Mouse (Mus musculus): ENCODE data around the gene Gm48552. TPM values are rescaled to one million over a fixed set of nuclear protein-coding genes. Genes with fewer than 3 reads are reported as not detected.

The Gm48552 gene
- polyA plus RNA-seq, 1 experiment from 2014 or later = 0.98 TPM

DNA sequence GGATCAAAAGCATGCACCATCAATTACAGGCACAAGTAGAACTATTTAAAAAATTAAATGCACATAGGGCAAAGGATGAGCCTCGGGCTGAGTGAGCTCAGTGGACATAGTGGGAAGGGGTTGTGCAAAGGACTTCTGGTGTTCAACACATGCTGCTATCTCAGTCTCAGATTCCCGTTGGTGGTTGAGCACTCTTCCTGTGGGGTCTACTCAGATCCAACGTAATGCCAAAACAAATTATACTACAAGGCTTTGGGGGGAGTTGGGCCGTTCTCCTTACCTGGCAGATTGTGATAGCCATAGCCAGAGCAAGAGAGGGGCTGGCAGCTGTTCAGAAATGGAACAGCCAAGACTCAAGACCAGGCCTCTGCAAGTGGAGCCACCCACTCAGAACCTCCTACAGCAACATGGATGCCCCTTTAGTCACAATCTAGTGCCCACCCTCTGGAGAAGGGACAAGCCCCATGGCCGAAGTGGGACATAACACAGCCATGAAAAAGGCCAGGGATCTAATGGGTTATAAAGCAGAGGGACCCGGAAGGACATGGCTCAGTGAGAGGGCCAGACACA is 8.9 kb upstream of the Gm48552 start:
- Histone ChIP-seq H3K4me1 (peaks cover 75% of the 10 kb centered on the region), H3K27ac (peak overlapping the region; percentile 98), H3K9me3 (replicated peaks) (no peaks in the 10 kb centered on the region), H3K4me2 (peak overlapping the region; percentile 79), H3K27me3 (replicated peaks) (no peaks in the 10 kb centered on the region), H3K9ac (peak overlapping the region; percentile 81), H3K36me3 (peaks cover 16% of the 10 kb centered on the region), H3K4me3 (peak overlapping the region; percentile 90)
- 54% methylated on average over 6 of the region's 6 CpGs for WGBS (ENCODE audit: insufficient replicate concordance)
- no peak for ATAC-seq

DNA sequence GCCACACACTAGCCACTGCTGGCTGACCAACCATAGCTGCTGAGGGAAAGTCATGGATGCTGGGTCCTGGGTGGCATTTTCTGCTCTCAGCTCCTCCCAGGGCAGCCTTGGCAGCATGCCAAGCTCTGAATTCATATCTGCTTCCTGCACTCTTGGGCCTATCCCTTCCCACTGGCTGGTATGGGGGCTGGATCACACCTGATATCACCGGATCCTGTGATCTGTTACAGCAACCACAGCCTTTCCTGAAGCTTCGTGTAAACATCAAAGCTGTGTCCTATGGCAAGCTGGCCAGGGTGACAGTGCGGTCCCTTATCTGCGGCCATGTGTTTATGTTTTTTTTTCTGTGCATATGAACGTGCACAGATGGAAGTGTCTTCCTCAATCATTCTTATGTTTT is 6.8 kb upstream of the Gm48552 start:
- H3K4me1 ChIP-seq = peaks cover 69% of the 10 kb centered on the region
- peak; percentile 75 for ATAC-seq
- peak overlapping the region; percentile 98 for H3K27ac ChIP-seq
- WGBS (ENCODE audit: insufficient replicate concordance) = 17% methylated on average over 5 of the region's 5 CpGs
- H3K4me3 ChIP-seq = no peak overlapping the region
- H3K36me3 ChIP-seq = peaks cover 14% of the 10 kb centered on the region
- H3K9ac ChIP-seq = peak overlapping the region; percentile 81
- no peaks in the 10 kb centered on the region for H3K9me3 ChIP-seq (replicated peaks)
- H3K4me2 ChIP-seq = peak overlapping the region; percentile 50
- no peaks in the 10 kb centered on the region for H3K27me3 ChIP-seq (replicated peaks)

DNA sequence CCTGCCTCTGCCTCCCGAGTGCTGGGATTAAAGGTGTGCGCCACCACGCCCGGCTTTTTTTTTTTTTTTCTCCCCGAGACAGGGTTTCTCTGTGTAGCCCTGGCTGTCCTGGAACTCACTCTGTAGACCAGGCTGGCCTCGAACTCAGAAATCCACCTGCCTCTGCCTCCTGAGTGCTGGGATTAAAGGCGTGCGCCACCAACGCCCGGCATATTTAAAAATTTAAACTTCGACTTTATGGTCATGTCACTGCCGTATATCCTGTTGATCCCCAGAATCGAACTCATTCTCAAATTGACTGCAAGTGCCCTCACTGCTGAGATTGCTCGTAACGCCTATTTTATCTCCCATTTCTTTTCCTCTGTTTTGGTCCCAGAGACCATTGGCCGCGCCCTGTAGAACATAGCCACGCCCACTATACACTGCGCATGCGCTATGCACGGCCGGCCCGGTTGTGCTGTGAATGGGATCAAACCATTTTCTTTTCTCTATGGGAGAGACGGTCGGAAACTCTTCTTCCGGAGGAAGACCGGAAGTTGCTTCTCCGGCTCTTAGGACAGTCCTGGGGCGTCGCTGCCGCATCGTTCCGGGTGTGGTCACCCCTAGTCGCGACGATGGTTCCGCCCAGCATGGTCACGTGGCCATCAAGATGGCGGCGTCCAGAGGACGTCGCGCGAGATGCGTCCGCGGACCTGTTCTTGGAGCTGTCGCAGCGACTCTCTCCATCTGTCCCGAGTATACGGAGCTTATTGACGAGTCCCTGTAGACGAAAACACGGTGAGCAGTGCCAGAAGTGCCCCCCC is 4.8 kb upstream of the Gm48552 start, which contains the start of the genes Dohh and Gm48551:
Gene Dohh (plus strand): TSS at position 627 of the 803 bp plus-strand sequence.
Gene Gm48551 (plus strand): TSS at position 665 of the 803 bp plus-strand sequence.
- WGBS (ENCODE audit: insufficient replicate concordance) = 6% methylated on average over 54 of the region's 54 CpGs
- no peaks in the 10 kb centered on the region for H3K27me3 ChIP-seq (replicated peaks)
- peak within 1 kb of the TSS; percentile 90 for H3K4me2 ChIP-seq
- H3K9ac ChIP-seq = peak within 1 kb of the TSS; percentile 87
- peak within 1 kb of the TSS; percentile 89 for H3K27ac ChIP-seq
- peaks cover 34% of the 10 kb centered on the region for H3K36me3 ChIP-seq
- H3K4me1 ChIP-seq = peaks cover 67% of the 10 kb centered on the region
- ATAC-seq = peak; percentile 82
- H3K9me3 ChIP-seq (replicated peaks) = no peaks in the 10 kb centered on the region
- H3K4me3 ChIP-seq = peak within 1 kb of the TSS; percentile 93

DNA sequence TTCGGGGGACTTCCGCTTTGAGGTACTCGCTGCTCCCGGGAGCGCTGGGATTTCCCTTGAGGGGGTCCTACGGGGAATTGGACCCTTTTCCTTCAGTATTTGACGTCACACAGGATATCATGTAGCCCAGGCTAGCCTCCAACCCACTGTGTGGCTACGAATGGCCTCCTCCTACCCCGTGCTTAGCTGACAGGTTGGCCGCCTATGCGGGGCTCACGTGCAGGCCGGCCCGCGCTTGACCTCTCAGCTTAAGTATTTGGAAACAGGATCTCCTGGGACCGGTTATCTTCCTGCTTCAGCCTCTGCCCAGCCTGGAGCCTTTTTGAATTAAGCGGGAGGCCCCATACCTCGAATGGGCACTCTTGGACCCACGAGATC is 4.2 kb upstream of the Gm48552 start:
- peak overlapping the region; percentile 90 for H3K4me2 ChIP-seq
- peaks cover 67% of the 10 kb centered on the region for H3K4me1 ChIP-seq
- H3K4me3 ChIP-seq = peak overlapping the region; percentile 93
- H3K36me3 ChIP-seq = peaks cover 39% of the 10 kb centered on the region
- ATAC-seq = no peak
- under 1% methylated on average over 19 of the region's 19 CpGs for WGBS (ENCODE audit: insufficient replicate concordance)
- peak overlapping the region; percentile 89 for H3K27ac ChIP-seq
- no peaks in the 10 kb centered on the region for H3K9me3 ChIP-seq (replicated peaks)
- peak overlapping the region; percentile 87 for H3K9ac ChIP-seq
- H3K27me3 ChIP-seq (replicated peaks) = no peaks in the 10 kb centered on the region

DNA sequence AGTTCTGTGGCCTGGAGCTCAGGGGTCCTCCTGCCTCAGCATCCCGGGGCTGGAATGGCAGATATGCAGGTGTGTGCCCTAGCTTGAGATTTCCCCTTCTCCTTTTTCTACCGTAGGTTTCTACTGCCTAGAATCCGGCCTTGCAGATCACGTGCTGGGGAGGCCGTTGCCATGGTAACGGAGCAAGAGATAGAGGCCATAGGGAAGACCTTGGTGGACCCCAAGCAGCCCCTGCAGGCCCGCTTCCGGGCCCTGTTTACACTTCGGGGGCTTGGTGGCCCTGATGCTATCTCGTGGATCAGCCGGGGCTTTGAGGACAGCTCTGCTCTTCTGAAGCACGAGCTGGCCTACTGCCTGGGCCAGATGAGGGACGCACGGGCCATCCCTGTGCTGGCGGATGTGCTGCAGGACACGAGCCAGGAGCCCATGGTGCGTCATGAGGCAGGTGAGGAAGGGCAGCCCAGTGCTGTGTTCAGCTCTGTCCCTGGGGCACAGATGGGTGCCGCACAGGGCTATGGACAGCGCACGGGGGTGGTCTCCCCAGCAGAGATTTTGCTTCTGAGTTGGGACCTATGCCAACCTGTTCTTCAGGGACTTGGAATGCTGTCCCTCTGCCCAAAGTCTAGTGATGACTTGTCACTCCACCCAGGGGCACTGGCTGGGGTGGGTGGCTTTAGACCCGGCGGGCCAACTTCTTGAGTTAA is 3.0 kb upstream of the Gm48552 start:
- Histone ChIP-seq H3K36me3 (peaks cover 42% of the 10 kb centered on the region), H3K4me1 (peaks cover 63% of the 10 kb centered on the region), H3K27me3 (replicated peaks) (no peaks in the 10 kb centered on the region), H3K4me2 (peak overlapping the region; percentile 90), H3K27ac (0 out of 2 replicates have a peak overlapping the region, but pooled peaks have one; percentile 89), H3K9ac (peak overlapping the region; percentile 87), H3K9me3 (replicated peaks) (no peaks in the 10 kb centered on the region), H3K4me3 (peak overlapping the region; percentile 93)
- ATAC-seq = no peak
- WGBS (ENCODE audit: insufficient replicate concordance) = 63% methylated on average over 22 of the region's 22 CpGs

DNA sequence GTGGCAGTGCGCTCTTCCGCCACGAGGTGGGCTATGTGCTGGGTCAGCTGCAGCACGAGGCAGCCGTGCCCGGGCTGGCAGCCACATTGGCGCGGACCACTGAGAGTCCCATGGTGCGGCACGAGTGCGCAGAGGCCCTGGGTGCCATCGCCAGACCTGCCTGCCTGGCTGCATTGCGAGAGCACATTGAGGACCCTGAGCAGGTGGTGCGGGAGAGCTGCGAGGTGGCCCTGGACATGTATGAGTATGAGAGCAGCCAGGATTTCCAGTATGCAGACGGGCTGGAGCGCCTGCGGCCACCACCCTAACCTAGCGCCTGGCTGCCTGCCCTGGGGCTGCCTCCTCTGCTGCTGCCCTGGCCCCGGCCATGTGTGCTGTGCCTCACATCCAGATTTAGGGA is 1.1 kb upstream of the Gm48552 start:
- H3K36me3 ChIP-seq = peaks cover 48% of the 10 kb centered on the region
- H3K27me3 ChIP-seq (replicated peaks) = no peaks in the 10 kb centered on the region
- H3K9ac ChIP-seq = no peak overlapping the region
- no peak overlapping the region for H3K4me3 ChIP-seq
- no peaks in the 10 kb centered on the region for H3K9me3 ChIP-seq (replicated peaks)
- ATAC-seq = no peak
- 88% methylated on average over 20 of the region's 20 CpGs for WGBS (ENCODE audit: insufficient replicate concordance)
- peaks cover 51% of the 10 kb centered on the region for H3K4me1 ChIP-seq
- H3K27ac ChIP-seq = 0 out of 2 replicates have a peak overlapping the region, but pooled peaks have one; percentile 3
- H3K4me2 ChIP-seq = no peak overlapping the region

DNA sequence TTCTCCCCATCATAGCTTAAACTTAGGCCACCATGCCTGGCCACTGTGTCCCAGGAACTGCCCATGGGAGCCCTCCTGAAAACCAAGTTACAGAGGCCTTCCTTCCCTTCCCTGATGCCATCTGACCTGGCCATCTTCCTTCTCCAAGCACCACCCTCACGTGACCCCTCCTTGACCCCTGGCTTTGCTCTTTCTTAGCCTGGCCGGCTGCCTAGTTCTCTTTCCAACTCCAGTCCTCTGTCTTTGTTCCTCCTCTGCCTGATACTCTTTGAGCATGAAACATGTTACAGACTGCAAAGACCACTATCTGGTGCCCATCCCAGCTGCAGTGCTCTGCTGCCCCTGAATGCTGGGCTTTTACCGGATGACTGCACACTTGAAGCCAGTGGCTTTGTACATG is 568 bp downstream of the Gm48552 start:
- Histone ChIP-seq H3K4me3 (no peak overlapping the region), H3K9ac (no peak overlapping the region), H3K27me3 (replicated peaks) (no peaks in the 10 kb centered on the region; the same call in 1 of the 2 replicates), H3K36me3 (peaks cover 48% of the 10 kb centered on the region), H3K4me1 (peaks cover 59% of the 10 kb centered on the region), H3K4me2 (no peak overlapping the region), H3K9me3 (replicated peaks) (no peaks in the 10 kb centered on the region), H3K27ac (peak overlapping the region; percentile 52)
- 0 out of 2 replicates have a peak, but pooled peaks have one; percentile 3 for ATAC-seq
- 76% methylated on average over 3 of the region's 3 CpGs for WGBS (ENCODE audit: insufficient replicate concordance)

DNA sequence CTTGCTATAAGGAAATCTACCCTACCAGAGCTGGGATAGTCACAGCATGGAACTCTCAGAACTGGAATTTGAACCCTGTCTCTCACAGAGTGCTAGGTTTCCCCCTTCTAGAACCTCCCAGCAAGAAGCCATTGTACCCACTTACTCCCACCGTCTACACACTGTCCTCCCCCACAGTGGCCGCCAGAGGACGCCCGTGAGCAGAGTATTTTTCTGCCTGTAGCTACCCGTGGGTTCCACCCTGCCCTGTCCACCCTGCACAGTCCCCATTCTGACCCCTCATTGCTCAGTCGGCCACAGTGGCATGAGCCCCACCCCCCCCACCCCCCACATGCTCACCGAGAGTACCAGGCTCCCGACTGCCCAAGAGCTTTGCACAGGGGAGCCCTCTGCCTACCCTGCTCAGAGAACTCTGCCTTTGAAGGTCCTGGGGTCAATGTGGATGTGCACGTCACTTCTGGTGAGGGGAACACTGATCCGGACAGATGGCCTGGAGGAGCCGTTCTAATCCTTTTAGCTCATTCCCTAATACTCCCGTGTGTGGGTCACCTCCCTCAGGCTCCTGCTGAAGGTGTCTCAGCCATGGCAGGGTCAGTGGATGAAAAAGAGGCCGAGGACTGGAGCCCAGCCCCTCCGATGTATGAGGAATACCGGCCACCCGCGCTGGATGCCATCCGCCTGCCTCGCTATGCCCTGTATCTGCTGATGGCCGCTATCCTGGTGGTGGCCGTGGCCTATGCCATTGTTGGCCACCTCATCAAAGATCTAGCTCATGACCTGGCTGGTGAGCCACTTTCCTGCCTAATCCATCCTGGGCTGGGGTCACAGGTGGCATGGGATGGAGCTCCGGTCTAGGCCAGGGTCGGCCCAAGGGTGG is 1.2 kb downstream of the Gm48552 start:
- peaks cover 48% of the 10 kb centered on the region for H3K36me3 ChIP-seq
- no peak overlapping the region for H3K4me2 ChIP-seq
- H3K27ac ChIP-seq = peak overlapping the region; percentile 52
- H3K27me3 ChIP-seq (replicated peaks) = no peaks in the 10 kb centered on the region; the same call in 1 of the 2 replicates
- peaks cover 56% of the 10 kb centered on the region for H3K4me1 ChIP-seq
- 56% methylated on average over 23 of the region's 23 CpGs for WGBS (ENCODE audit: insufficient replicate concordance)
- H3K9me3 ChIP-seq (replicated peaks) = no peaks in the 10 kb centered on the region
- ATAC-seq = peak; percentile 55
- H3K4me3 ChIP-seq = no peak overlapping the region
- H3K9ac ChIP-seq = no peak overlapping the region

DNA sequence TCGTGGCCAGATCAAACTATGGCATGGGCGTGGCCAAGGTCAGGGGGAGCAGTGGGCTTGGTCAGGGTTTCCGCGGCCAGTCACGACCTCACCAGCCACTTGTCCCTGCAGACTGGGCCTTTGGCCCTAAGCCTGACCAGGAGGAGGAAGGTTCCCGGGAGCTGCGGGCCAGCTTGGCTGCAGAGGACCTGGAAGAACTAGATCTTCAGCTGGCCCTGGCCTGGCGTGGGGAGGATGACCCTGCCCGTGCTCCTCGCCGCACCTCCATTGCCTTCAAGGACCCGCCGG is 1.8 kb downstream of the Gm48552 start:
- no peak overlapping the region for H3K9ac ChIP-seq
- peaks cover 51% of the 10 kb centered on the region for H3K4me1 ChIP-seq
- WGBS (ENCODE audit: insufficient replicate concordance) = 85% methylated on average over 13 of the region's 13 CpGs
- peaks cover 48% of the 10 kb centered on the region for H3K36me3 ChIP-seq
- H3K27ac ChIP-seq = no peak overlapping the region
- no peak for ATAC-seq
- H3K4me3 ChIP-seq = no peak overlapping the region
- no peak overlapping the region for H3K4me2 ChIP-seq
- H3K27me3 ChIP-seq (replicated peaks) = no peaks in the 10 kb centered on the region; the same call in 1 of the 2 replicates
- no peaks in the 10 kb centered on the region for H3K9me3 ChIP-seq (replicated peaks)

DNA sequence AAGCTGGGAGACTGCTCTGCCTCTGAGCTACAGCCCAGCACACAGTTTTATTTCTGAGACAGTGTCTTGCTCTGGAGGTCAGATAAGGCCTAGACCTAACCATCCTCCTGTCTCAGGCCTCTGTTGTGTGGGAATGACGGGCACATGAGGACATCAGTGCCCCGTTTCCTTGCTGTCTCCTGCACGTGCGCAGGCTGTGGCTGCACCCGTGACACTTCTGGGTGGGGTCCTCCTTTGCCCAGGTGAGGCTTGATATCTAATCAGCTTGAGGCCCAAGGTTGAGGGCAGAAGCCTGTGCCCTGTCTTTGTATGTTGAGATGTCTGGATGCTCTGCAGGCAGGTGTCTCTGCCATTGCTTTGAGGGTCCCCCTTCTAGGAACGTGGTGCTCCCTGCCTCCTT is 3.5 kb downstream of the Gm48552 start:
- Histone ChIP-seq H3K27me3 (replicated peaks) (no peaks in the 10 kb centered on the region; the same call in 1 of the 2 replicates), H3K9ac (no peak overlapping the region)
- 67% methylated on average over 6 of the region's 6 CpGs for WGBS (ENCODE audit: insufficient replicate concordance)

DNA sequence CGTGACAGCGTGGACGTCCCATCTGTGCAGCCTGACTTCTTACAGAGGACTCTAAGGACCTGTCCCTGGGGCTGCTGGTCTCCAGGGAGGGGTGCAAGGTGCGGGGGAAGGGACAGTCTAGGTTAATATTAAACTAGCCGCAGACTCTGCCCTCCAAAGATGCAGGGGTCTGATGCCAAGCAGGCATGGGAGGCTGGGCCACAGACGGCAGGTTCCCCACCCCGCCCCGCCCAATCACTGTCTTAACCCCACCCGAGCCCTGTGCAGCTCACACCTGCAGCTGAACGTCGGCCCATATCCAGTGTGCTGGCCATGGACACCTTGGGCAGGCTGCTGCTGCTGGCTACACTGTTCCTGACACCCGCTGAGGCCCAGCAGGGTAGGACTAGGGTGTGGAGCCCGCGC is 4.0 kb downstream of the Gm48552 start, which contains the start of gene Smim24:
Gene Smim24 (plus strand): TSS at position 271 of the 405 bp plus-strand sequence.
- H3K36me3 ChIP-seq = peaks cover 27% of the 10 kb centered on the region
- H3K4me3 ChIP-seq = peak within 1 kb of the TSS; percentile 40
- H3K4me2 ChIP-seq = peak within 1 kb of the TSS; percentile 68
- no peaks in the 10 kb centered on the region; the same call in 1 of the 2 replicates for H3K27me3 ChIP-seq (replicated peaks)
- peak within 1 kb of the TSS; percentile 53 for H3K9ac ChIP-seq
- no peak for ATAC-seq
- WGBS (ENCODE audit: insufficient replicate concordance) = 55% methylated on average over 14 of the region's 14 CpGs
- H3K9me3 ChIP-seq (replicated peaks) = no peaks in the 10 kb centered on the region
- H3K4me1 ChIP-seq = peaks cover 43% of the 10 kb centered on the region
- H3K27ac ChIP-seq = peak within 1 kb of the TSS; percentile 53

More for the DNA sequence above, 3.5 kb downstream of the Gm48552 start:
- H3K36me3 ChIP-seq = peaks cover 32% of the 10 kb centered on the region
- no peak for ATAC-seq
- H3K4me2 ChIP-seq = peak overlapping the region; percentile 68; the same call in 1 of the 2 replicates
- H3K4me1 ChIP-seq = peaks cover 43% of the 10 kb centered on the region
- no peak overlapping the region for H3K27ac ChIP-seq
- no peaks in the 10 kb centered on the region for H3K9me3 ChIP-seq (replicated peaks)
- no peak overlapping the region for H3K4me3 ChIP-seq

All from liver, embryonic 12.5 days (tissue).